Mouse (Mus musculus) kidney, adult 2 months (tissue): ENCODE data around the gene Gm11985. TPM values are rescaled to one million over a fixed set of nuclear protein-coding genes. Genes with fewer than 3 reads are reported as not detected.

Source experiments
- DNase-seq: peaks from one replicate; pipeline ENCODE4 v3.0.0; 2021
- H3K27ac ChIP-seq: fragments of 200-500 bp; 2 replicates; pipeline ENCODE4 v1.5.1; 2012; ENCODE audit warnings: low read depth, low read length, control low read depth, inconsistent platforms; ENCODE audit not compliant: insufficient read depth
- H3K27me3 ChIP-seq: fragments of 200-500 bp; replicated peaks from 2 replicates; pipeline ENCODE4 v1.6.1; 2012; ENCODE audit warnings: mild to moderate bottlenecking, moderate library complexity, low read length, inconsistent platforms; ENCODE audit not compliant: control insufficient read depth, insufficient read depth
- H3K36me3 ChIP-seq: fragments of 200-500 bp; 2 replicates; pipeline ENCODE4 v1.6.1; 2012; ENCODE audit warnings: mild to moderate bottlenecking, moderate library complexity, low read length, inconsistent platforms; ENCODE audit not compliant: control insufficient read depth, insufficient read depth
- H3K4me1 ChIP-seq: fragments of 200-500 bp; 2 replicates; pipeline ENCODE4 v1.6.1; 2011; ENCODE audit warnings: low read length; ENCODE audit not compliant: control insufficient read depth, insufficient read depth
- H3K4me3 ChIP-seq: fragments of 200-500 bp; 2 replicates; pipeline ENCODE4 v1.5.1; 2011; ENCODE audit warnings: mild to moderate bottlenecking, low read depth, low read length, control low read depth; ENCODE audit not compliant: insufficient read depth
- CTCF ChIP-seq: fragments of 200-500 bp; conservative IDR thresholded peaks from 2 replicates; pipeline ENCODE4 v1.5.1; 2011; ENCODE audit warnings: low read depth, mild to moderate bottlenecking, control low read depth, low read length, moderate library complexity, mixed read lengths; ENCODE audit not compliant: insufficient read depth, insufficient read length
- POLR2A ChIP-seq: fragments of 200-500 bp; IDR thresholded peaks from one replicate; pipeline ENCODE4 v1.6.1; 2011; ENCODE audit warnings: low read depth, low read length, control low read depth
- WGBS: fragments of 180-500 bp; shearing (Covaris S2); methylation state at CpG from one replicate; pipeline ENCODE4 v1.1.7; 2018; 5-methylcytosine and 5-hydroxymethylcytosine counted together
- polyA plus RNA-seq: library from polyadenylated mRNA; depleted of rRNA; stranded (reverse); fragments of >200 nt; gene quantifications from 2 replicates; pipeline ENCODE4 v1.2.3, GENCODE M21; 2012; rRNA removed

Gm11985 gene
- polyA plus RNA-seq, 1 experiment, result not detected

DNA sequence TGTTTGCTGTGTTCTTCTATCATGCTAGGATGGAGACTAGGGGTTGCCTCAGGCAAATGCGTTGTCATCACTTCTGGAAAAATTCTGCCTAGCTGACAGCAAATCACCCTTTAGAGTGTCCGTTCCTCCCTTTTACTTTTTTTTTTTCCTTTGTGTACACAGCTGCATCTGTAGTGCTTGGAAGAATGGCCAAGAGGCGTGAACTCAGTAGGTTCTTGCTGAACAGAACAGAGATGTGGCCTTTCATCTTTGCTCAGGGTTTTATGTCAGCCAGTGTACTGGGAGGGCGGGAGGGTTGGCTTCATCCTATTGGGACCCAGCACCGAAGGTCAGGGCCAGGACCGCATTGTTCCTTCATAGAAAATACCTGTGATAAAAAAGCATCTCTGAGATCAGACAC is 53.1 kb downstream of the Gm11985 start:
- 78% methylated on average over 6 of the region's 6 CpGs for WGBS
- Histone ChIP-seq H3K4me1 (no peaks in the 10 kb centered on the region; the same call in 1 of the 2 replicates), H3K27me3 (no peaks in the 10 kb centered on the region), H3K36me3 (no peaks in the 10 kb centered on the region), H3K4me3 (no peak overlapping the region), H3K27ac (no peak overlapping the region)
- TF ChIP-seq POLR2A (no peak), CTCF (no peak)
- no peak for DNase-seq

DNA sequence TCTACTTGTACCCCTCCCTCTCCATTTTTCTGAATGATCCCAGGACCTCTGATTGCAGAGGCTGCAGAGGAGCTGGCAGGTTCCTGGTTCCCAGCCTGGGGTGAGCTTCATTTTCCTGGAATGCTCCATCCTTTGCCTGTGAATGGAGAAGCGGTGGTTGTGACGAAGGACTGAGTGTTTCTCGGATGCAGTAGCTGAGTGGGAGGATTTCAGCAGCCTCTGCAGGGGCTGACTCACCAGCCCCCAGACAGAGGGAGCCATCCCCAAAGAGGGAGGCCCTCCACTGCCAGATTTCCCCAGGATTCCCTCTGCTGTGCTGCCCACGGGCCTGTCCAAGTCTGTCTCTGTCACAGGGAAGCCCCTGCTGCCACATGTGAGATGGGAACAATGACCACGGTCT is 54.0 kb downstream of the Gm11985 start:
- 84% methylated on average over 5 of the region's 5 CpGs for WGBS

GRCm38 (mm10) chr11:7133736-7134135 is 54.6 kb downstream of the Gm11985 start:
- Histone ChIP-seq H3K4me1 (peaks cover 3% of the 10 kb centered on the region; the same call in 1 of the 2 replicates), H3K4me3 (no peak overlapping the region), H3K27me3 (no peaks in the 10 kb centered on the region), H3K36me3 (no peaks in the 10 kb centered on the region), H3K27ac (no peak overlapping the region)
- no peak for DNase-seq
- TF ChIP-seq CTCF, result no peak
- no peak for TF ChIP-seq POLR2A
- 87% methylated on average over 5 of the region's 5 CpGs for WGBS

More for the DNA sequence above, 54.0 kb downstream of the Gm11985 start:
- no peak for TF ChIP-seq CTCF
- H3K36me3 ChIP-seq, result no peaks in the 10 kb centered on the region
- H3K27me3 ChIP-seq, result no peaks in the 10 kb centered on the region
- peaks cover 2% of the 10 kb centered on the region; the same call in 1 of the 2 replicates for H3K4me1 ChIP-seq
- no peak overlapping the region for H3K27ac ChIP-seq
- DNase-seq, result no peak
- no peak overlapping the region for H3K4me3 ChIP-seq

Other genes with a start within 250 kb of the Gm11985 start
- gene Adcy1, start 125.1 kb downstream of the Gm11985 start, polyA plus RNA-seq, result 3.7 and 4.2 TPM in 2 replicates
- 28.0 and 37.5 TPM in 2 replicates for gene Igfbp1, start 9.2 kb upstream of the Gm11985 start, polyA plus RNA-seq
- gene Igfbp3, start 25.4 kb upstream of the Gm11985 start, polyA plus RNA-seq, result 300 and 359 TPM in 2 replicates